ENCODE assay signal across 29 mouse cellular contexts in the genomic region with DNA sequence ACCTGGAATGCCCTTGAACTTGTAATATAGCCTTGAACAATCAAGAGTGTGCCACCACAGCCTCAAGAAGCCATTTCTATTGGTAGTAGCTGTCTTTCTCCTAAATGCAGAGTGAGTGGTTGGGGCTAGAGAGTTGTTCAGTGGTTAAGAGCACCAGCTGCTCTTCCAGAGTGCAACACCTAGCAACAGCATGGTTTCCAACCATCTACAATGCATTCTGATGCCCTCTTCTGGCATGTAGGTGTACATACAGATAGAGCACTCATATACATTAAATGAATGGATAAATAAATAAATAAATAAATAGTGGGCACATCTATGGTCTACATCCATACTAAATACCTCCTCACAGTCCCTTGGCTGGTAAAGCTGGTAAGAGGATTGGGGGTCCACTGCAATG.
A peak's percentile ranks its signal among the peaks of the same experiment; 100 is the strongest.
DNase-seq lines count a peak whose midpoint lies in the region; ATAC-seq and TF ChIP-seq lines count a peak whose summit lies in the region.
"Had no signal": no experiment of that assay in that cellular context is flagged by ENCODE, and none has a peak within 500 bp of the region (broad histone marks: within the 10 kb centered on the region; RNA-seq: fewer than 3 reads in every experiment).

No protein-coding gene starts in this region.

- TF ChIP-seq CTCF in kidney, postnatal 0 days (IDR thresholded peaks at IDR 0.05; ENCODE audit: low read depth), result peak; percentile 34; the same call in 1 of the 2 replicates
- TF ChIP-seq CTCF in midbrain, postnatal 0 days (IDR thresholded peaks at IDR 0.05), result peak; percentile 22; the same call in 1 of the 2 replicates
- peak; percentile 42 for TF ChIP-seq CTCF in stomach, postnatal 0 days (IDR thresholded peaks at IDR 0.05; ENCODE audit: low read depth)

- DNase-seq in kidney, postnatal 0 days (ENCODE audit: low spot score), result no peak
- DNase-seq in kidney, postnatal 36 days, result no peak
- DNase-seq in midbrain, postnatal 0 days (ENCODE audit: low spot score), result no peak
- DNase-seq in ES-E14 (ENCODE audit: low read depth, low spot score), result no peak
- no peak for DNase-seq in stomach, postnatal 0 days (ENCODE audit: low spot score)
- no peak for DNase-seq in spleen, adult 18-20 months
- no peak for DNase-seq in gastrocnemius, postnatal 14 days
- DNase-seq: adrenal gland, postnatal 14 days; cerebellum, adult 11-12 months; cerebellum, adult 9-11 months; embryo, embryonic 11 days; gastrocnemius, adult 2 months; heart, postnatal 36 days; kidney, adult 18-20 months; kidney, postnatal 4 days; layer of hippocampus, adult 9-11 months; liver, postnatal 0 days; retina, postnatal 1 day; right cerebral cortex, postnatal 14 days; thymus, postnatal 14 days had no signal

- H3K27ac ChIP-seq in kidney, postnatal 0 days, result no peak overlapping the region
- H3K27ac ChIP-seq in midbrain, postnatal 0 days (ENCODE audit: low read depth, low read length), result no peak overlapping the region
- no peak overlapping the region for H3K27ac ChIP-seq in midbrain, embryonic 15.5 days
- H3K27ac ChIP-seq in ES-E14 (ENCODE audit: insufficient read depth, low read depth, low read length, poor library complexity, severe bottlenecking), result no peak overlapping the region
- H3K27ac ChIP-seq in stomach, postnatal 0 days (replicated peaks), result no peak overlapping the region
- H3K27ac ChIP-seq: embryonic facial prominence, embryonic 12.5 days; gastrocnemius, adult 2 months; hindbrain, embryonic 13.5 days; kidney, embryonic 15.5 days; liver, embryonic 12.5 days; stomach, embryonic 15.5 days had no signal

- no peaks in the 10 kb centered on the region for H3K4me1 ChIP-seq in kidney, postnatal 0 days (replicated peaks; ENCODE audit: insufficient read depth, low read length)
- no peaks in the 10 kb centered on the region for H3K4me1 ChIP-seq in midbrain, postnatal 0 days (ENCODE audit: insufficient read depth, low read length)
- no peaks in the 10 kb centered on the region for H3K4me1 ChIP-seq in midbrain, embryonic 15.5 days
- no peaks in the 10 kb centered on the region for H3K4me1 ChIP-seq in ES-E14 (ENCODE audit: control insufficient read depth in 2 of 2, insufficient read depth in 2 of 2, low read length in 2 of 2, poor library complexity in 1 of 2)
- H3K4me1 ChIP-seq in stomach, postnatal 0 days (replicated peaks; ENCODE audit: control insufficient read depth, insufficient read depth), result no peaks in the 10 kb centered on the region
- H3K4me1 ChIP-seq: liver, embryonic 12.5 days; stomach, embryonic 15.5 days had no signal

- no peak for ATAC-seq in kidney, postnatal 0 days (replicated peaks; ENCODE audit: low FRiP score, low read depth)
- no peak for ATAC-seq in midbrain, postnatal 0 days (ENCODE audit: low FRiP score)
- ATAC-seq in midbrain, embryonic 15.5 days (replicated peaks), result no peak
- no peak for ATAC-seq in stomach, postnatal 0 days (ENCODE audit: low FRiP score, low TSS enrichment)
- ATAC-seq: forebrain, embryonic 16.5 days; liver, embryonic 12.5 days; liver, postnatal 0 days had no signal

- no peak for TF ChIP-seq EP300 in stomach, postnatal 0 days (optimal IDR thresholded peaks at IDR 0.05)

- no peak overlapping the region for H3K4me3 ChIP-seq in kidney, postnatal 0 days (replicated peaks; ENCODE audit: low read depth, low read length)
- no peak overlapping the region for H3K4me3 ChIP-seq in midbrain, postnatal 0 days (ENCODE audit: low read depth, low read length)
- no peak overlapping the region for H3K4me3 ChIP-seq in midbrain, embryonic 15.5 days
- no peak overlapping the region for H3K4me3 ChIP-seq in ES-E14 (ENCODE audit: insufficient read depth in 1 of 2, low read depth in 1 of 2, low read length in 2 of 2, poor library complexity in 1 of 2, severe bottlenecking in 1 of 2)
- H3K4me3 ChIP-seq in stomach, postnatal 0 days (ENCODE audit: low read depth, low read length), result no peak overlapping the region
- H3K4me3 ChIP-seq: embryonic facial prominence, embryonic 12.5 days; gastrocnemius, adult 2 months; hindbrain, embryonic 13.5 days; kidney, embryonic 15.5 days; liver, embryonic 12.5 days; stomach, embryonic 15.5 days had no signal

- no peaks in the 10 kb centered on the region for H3K36me3 ChIP-seq in kidney, postnatal 0 days (ENCODE audit: insufficient read depth, low read length)
- no peaks in the 10 kb centered on the region for H3K36me3 ChIP-seq in midbrain, postnatal 0 days (ENCODE audit: insufficient read depth, low read length)
- no peaks in the 10 kb centered on the region for H3K36me3 ChIP-seq in midbrain, embryonic 15.5 days (replicated peaks)
- H3K36me3 ChIP-seq in ES-E14 (ENCODE audit: control insufficient read depth, insufficient read depth, low read length, poor library complexity, severe bottlenecking), result no peaks in the 10 kb centered on the region
- H3K36me3 ChIP-seq in stomach, postnatal 0 days (ENCODE audit: control insufficient read depth, insufficient read depth, low read length), result no peaks in the 10 kb centered on the region
- H3K36me3 ChIP-seq: embryonic facial prominence, embryonic 12.5 days; hindbrain, embryonic 13.5 days; kidney, embryonic 15.5 days; liver, embryonic 12.5 days; stomach, embryonic 15.5 days had no signal

- no peak overlapping the region for H3K9ac ChIP-seq in kidney, postnatal 0 days (ENCODE audit: low read depth, low read length)
- H3K9ac ChIP-seq in midbrain, postnatal 0 days (replicated peaks; ENCODE audit: low read length, poor library complexity, severe bottlenecking), result no peak overlapping the region
- no peak overlapping the region for H3K9ac ChIP-seq in midbrain, embryonic 15.5 days
- no peak overlapping the region for H3K9ac ChIP-seq in ES-E14 (ENCODE audit: insufficient read depth, low read depth, low read length, poor library complexity, severe bottlenecking)
- H3K9ac ChIP-seq in stomach, postnatal 0 days (ENCODE audit: low read length), result no peak overlapping the region
- H3K9ac ChIP-seq: embryonic facial prominence, embryonic 12.5 days; hindbrain, embryonic 13.5 days; kidney, embryonic 15.5 days; liver, embryonic 12.5 days; liver, postnatal 0 days; stomach, embryonic 15.5 days had no signal

- in situ Hi-C loops in ES-E14 (cut with MboI; ENCODE audit: low sequenced_read_pairs in 2 of 2, unreplicated experiment in 2 of 2), result no loop called here

- intact Hi-C loops in gastrocnemius, postnatal 14 days (cut with DNase I; ENCODE audit: low total_unique reads), result no loop called here

- H3K9me3 ChIP-seq in kidney, postnatal 0 days (replicated peaks; ENCODE audit: low read length), result no peaks in the 10 kb centered on the region
- H3K9me3 ChIP-seq in midbrain, postnatal 0 days (ENCODE audit: low read length), result no peaks in the 10 kb centered on the region
- H3K9me3 ChIP-seq in midbrain, embryonic 15.5 days, result no peaks in the 10 kb centered on the region
- no peaks in the 10 kb centered on the region for H3K9me3 ChIP-seq in ES-E14 (ENCODE audit: control insufficient read depth, insufficient read depth, low read depth, low read length)
- H3K9me3 ChIP-seq in stomach, postnatal 0 days (ENCODE audit: control insufficient read depth, low read length), result no peaks in the 10 kb centered on the region
- H3K9me3 ChIP-seq: embryonic facial prominence, embryonic 12.5 days; hindbrain, embryonic 13.5 days; kidney, embryonic 15.5 days; liver, embryonic 12.5 days; stomach, embryonic 15.5 days had no signal

- H3K27me3 ChIP-seq in kidney, postnatal 0 days (ENCODE audit: insufficient read depth, low read length), result no peaks in the 10 kb centered on the region
- no peaks in the 10 kb centered on the region for H3K27me3 ChIP-seq in midbrain, postnatal 0 days (ENCODE audit: insufficient read depth, low read length)
- no peaks in the 10 kb centered on the region for H3K27me3 ChIP-seq in midbrain, embryonic 15.5 days (replicated peaks)
- no peaks in the 10 kb centered on the region for H3K27me3 ChIP-seq in stomach, postnatal 0 days (ENCODE audit: control insufficient read depth, insufficient read depth, low read length)
- H3K27me3 ChIP-seq: embryonic facial prominence, embryonic 12.5 days; hindbrain, embryonic 13.5 days; kidney, embryonic 15.5 days; liver, embryonic 12.5 days; stomach, embryonic 15.5 days had no signal

- H3K4me2 ChIP-seq in kidney, postnatal 0 days (ENCODE audit: low read length), result no peak overlapping the region
- H3K4me2 ChIP-seq in midbrain, postnatal 0 days (ENCODE audit: low read depth, low read length, poor library complexity, severe bottlenecking), result no peak overlapping the region
- no peak overlapping the region for H3K4me2 ChIP-seq in midbrain, embryonic 15.5 days
- H3K4me2 ChIP-seq in stomach, postnatal 0 days (replicated peaks; ENCODE audit: low read depth), result no peak overlapping the region
- H3K4me2 ChIP-seq: embryonic facial prominence, embryonic 12.5 days; heart, embryonic 11.5 days; hindbrain, embryonic 13.5 days; kidney, embryonic 15.5 days; liver, embryonic 12.5 days; midbrain, embryonic 11.5 days; stomach, embryonic 15.5 days had no signal

TF ChIP-seq in ES-E14, 5 proteins besides CTCF, POLR2A, EP300 and RAD21:
- TF ChIP-seq CHD2 (IDR thresholded peaks at IDR 0.05; ENCODE audit: low read depth, low read length), result no peak
- TF ChIP-seq ZC3H11A (IDR thresholded peaks at IDR 0.05; ENCODE audit: borderline replicate concordance, low read depth, low read length), result peak; percentile 40; the same call in 1 of the 2 replicates
